Mouse (Mus musculus): ENCODE results near the gene Map3k19.

- TF ChIP-seq EP300 (IDR thresholded peaks at IDR 0.05; ENCODE audit: low read length) (no peak), CTCF (conservative IDR thresholded peaks at IDR 0.05 in 1 of 2, IDR thresholded peaks at IDR 0.05 in 1 of 2; ENCODE audit: low read depth in 2 of 2, low read length in 2 of 2) (no peak), USF2 (conservative IDR thresholded peaks at IDR 0.05; ENCODE audit: low read depth, low read length) (no peak), MYC (IDR thresholded peaks at IDR 0.05; ENCODE audit: low read depth, low read length) (no peak), MAFK (IDR thresholded peaks at IDR 0.05; ENCODE audit: insufficient replicate concordance, low read length) (no peak), IRF4 (IDR thresholded peaks at IDR 0.05; ENCODE audit: low read depth, low read length) (no peak), JUND (conservative IDR thresholded peaks at IDR 0.05; ENCODE audit: low read depth, low read length) (no peak), CHD2 (IDR thresholded peaks at IDR 0.05; ENCODE audit: low read length) (no peak), UBTF (IDR thresholded peaks at IDR 0.05; ENCODE audit: low read depth, low read length) (no peak), CHD1 (IDR thresholded peaks at IDR 0.05; ENCODE audit: low read depth, low read length) (no peak)
These were observed 41.9 kb downstream of the Map3k19 start for GRCm38 (mm10) chr1:127812929-127813328.
